8 mouse cellular contexts compared by ENCODE assay signal in genomic region chr2:84714811-84715561, GRCm38 (mm10). TPM values are rescaled to one million over a fixed set of nuclear protein-coding genes. Genes with fewer than 3 reads are reported as not detected.
A peak's percentile ranks its signal among the peaks of the same experiment; 100 is the strongest.
DNase-seq lines count a peak whose midpoint lies in the region; ATAC-seq and TF ChIP-seq lines count a peak whose summit lies in the region.

Gene Zdhhc5 (minus strand): TSS chr2:84715180.

- H3K4me3 ChIP-seq in hindbrain, embryonic 13.5 days: peak within 1 kb of the TSS; percentile 95

- H3K4me1 ChIP-seq in hindbrain, embryonic 13.5 days (replicated peaks): peaks cover 27% of the 10 kb centered on the region

- H3K36me3 ChIP-seq in hindbrain, embryonic 13.5 days: peaks cover 11% of the 10 kb centered on the region

- TF ChIP-seq CTCF in Patski (IDR thresholded peaks at IDR 0.05): no peak

- DNase-seq in Patski (ENCODE audit: low read depth, low spot score): peak; percentile 95
- peak; percentile 99 for DNase-seq in cerebellum, postnatal 14 days
- peak; percentile 97 for DNase-seq in frontal cortex, postnatal 14 days (ENCODE audit: low spot score in 2 of 2)
- peak; percentile 93 to 98 for DNase-seq in layer of hippocampus, postnatal 25 days (ENCODE audit: extremely low spot score in 1 of 2, low spot score in 1 of 2)
- peak; percentile 98 for DNase-seq in lung, postnatal 25 days (ENCODE audit: low spot score)
- peak; percentile 99 for DNase-seq in retina, embryonic 14.5 days (ENCODE audit: low spot score)
- DNase-seq in thymus, postnatal 4 days: peak; percentile 99

- in situ Hi-C loops in Patski (cut with MboI; ENCODE audit: low pct_unique_long_range_greater_than_20kb): no loop called here

- peak within 1 kb of the TSS; percentile 79 for H3K4me2 ChIP-seq in hindbrain, embryonic 13.5 days

- peak; percentile 82 for ATAC-seq in Patski
- ATAC-seq in hindbrain, embryonic 13.5 days (ENCODE audit: low FRiP score): peak; percentile 98

- under 1% methylated on average over 93 of the region's 107 CpGs for WGBS in hindbrain, embryonic 13.5 days

- no peaks in the 10 kb centered on the region for H3K27me3 ChIP-seq in Patski
- no peaks in the 10 kb centered on the region for H3K27me3 ChIP-seq in hindbrain, embryonic 13.5 days

- H3K9ac ChIP-seq in hindbrain, embryonic 13.5 days: peak within 1 kb of the TSS; percentile 96

- CTCF ChIA-PET in Patski (lab: Charles Lee): no interaction called here

- POLR2A ChIA-PET in Patski (lab: Charles Lee): interaction anchor here (1.6 kb wide), 1 partner anchor 11 kb away, joined by 5 read pairs; no protein-coding TSS in a partner anchor

- H3K9me3 ChIP-seq in hindbrain, embryonic 13.5 days: no peaks in the 10 kb centered on the region

- H3K27ac ChIP-seq in hindbrain, embryonic 13.5 days: peak within 1 kb of the TSS; percentile 93

RNA-seq across cellular contexts. Expression of gene Zdhhc5, which starts in this region (rescaled TPM):
- polyA plus RNA-seq in Patski (2021): 65.0 TPM
- 17.2 and 18.5 TPM in 2 replicates for polyA plus RNA-seq in hindbrain, embryonic 13.5 days (2015; fragmentation: Nextera tagmentation; extraction: Ambion mirVana)
- total RNA-seq in layer of hippocampus, postnatal 25 days (2021): 10 to 100 TPM; 37.3 to 37.7 TPM

Comparison
In these comparisons a context has a peak if more than half of its experiments do, and no peak if none do; other contexts are left out.
1. Peak in every context shown above with its lines: DNase-seq, ATAC-seq, H3K4me3 ChIP-seq and H3K27ac ChIP-seq.